Mouse (Mus musculus): ENCODE measurements at regions not wholly inside any gene's neighbourhood (a gene's known extent, or its start where the extent isn't known, plus 50 kb on each side); places are given as distances from the start of the nearest gene placed in this dataset.

GRCm38 (mm10) chr9:33826116-33826515 lies 659.6 kb upstream of the Kirrel3 start:
- TF ChIP-seq CTCF (IDR thresholded peaks at IDR 0.05; ENCODE audit: low read depth) (no peak), EP300 (optimal IDR thresholded peaks at IDR 0.05) (no peak)

Measured in stomach, postnatal 0 days (tissue).